Mouse (Mus musculus) testis, postnatal 14 days (tissue): ENCODE measurements around the gene Trabd2b.

Experiments used
- DNase-seq: peaks from one replicate; pipeline ENCODE4 v3.0.0; 2021; ENCODE audit warnings: low spot score

The Trabd2b gene

GRCm38 (mm10) chr4:114406355-114407101 is at the start of gene Trabd2b:
TSS of gene Trabd2b (plus strand) at chr4:114406724.
- peak; percentile 14 for DNase-seq

- DNase-seq: no peak
Measured at GRCm38 (mm10) chr4:114357420-114357819, 49.1 kb upstream of the Trabd2b start.

- DNase-seq: no peak
Measured at GRCm38 (mm10) chr4:114358874-114359273, 47.6 kb upstream of the Trabd2b start.

- no peak for DNase-seq
Measured at GRCm38 (mm10) chr4:114359818-114360217, 46.7 kb upstream of the Trabd2b start.

GRCm38 (mm10) chr4:114361336-114361735 is 45.2 kb upstream of the Trabd2b start:
- DNase-seq: no peak

GRCm38 (mm10) chr4:114365000-114365399 is 41.5 kb upstream of the Trabd2b start:
- no peak for DNase-seq

- no peak for DNase-seq
Measured at GRCm38 (mm10) chr4:114365595-114365994, 40.9 kb upstream of the Trabd2b start.

- DNase-seq: no peak
Measured at GRCm38 (mm10) chr4:114367005-114367404, 39.5 kb upstream of the Trabd2b start.

GRCm38 (mm10) chr4:114367840-114368239 is 38.7 kb upstream of the Trabd2b start:
- DNase-seq: no peak

- no peak for DNase-seq
Measured at GRCm38 (mm10) chr4:114369591-114369990, 36.9 kb upstream of the Trabd2b start.

- DNase-seq: no peak
Measured at GRCm38 (mm10) chr4:114370935-114371715, 35.4 kb upstream of the Trabd2b start.

GRCm38 (mm10) chr4:114372699-114373098 is 33.8 kb upstream of the Trabd2b start:
- no peak for DNase-seq

- DNase-seq: no peak
Measured at GRCm38 (mm10) chr4:114374330-114374729, 32.2 kb upstream of the Trabd2b start.

- no peak for DNase-seq
Measured at GRCm38 (mm10) chr4:114377531-114377930, 29.0 kb upstream of the Trabd2b start.

GRCm38 (mm10) chr4:114378512-114378911 is 28.0 kb upstream of the Trabd2b start:
- DNase-seq: no peak

GRCm38 (mm10) chr4:114379416-114379956 is 27.0 kb upstream of the Trabd2b start:
- no peak for DNase-seq

- no peak for DNase-seq
Measured at GRCm38 (mm10) chr4:114382627-114383026, 23.9 kb upstream of the Trabd2b start.

- DNase-seq: no peak
Measured at GRCm38 (mm10) chr4:114385236-114385635, 21.3 kb upstream of the Trabd2b start.

- no peak for DNase-seq
Measured at GRCm38 (mm10) chr4:114386395-114386811, 20.1 kb upstream of the Trabd2b start.

- no peak for DNase-seq
Measured at GRCm38 (mm10) chr4:114387527-114388135, 18.9 kb upstream of the Trabd2b start.

GRCm38 (mm10) chr4:114388306-114388705 is 18.2 kb upstream of the Trabd2b start:
- no peak for DNase-seq

- DNase-seq: no peak
Measured at GRCm38 (mm10) chr4:114389653-114390052, 16.9 kb upstream of the Trabd2b start.

- no peak for DNase-seq
Measured at GRCm38 (mm10) chr4:114397625-114398024, 8.9 kb upstream of the Trabd2b start.
